Mouse (Mus musculus): Measurements from ENCODE around the gene Rasgef1b. TPM values are rescaled to one million over a fixed set of nuclear protein-coding genes. Genes with fewer than 3 reads are reported as not detected.

Rasgef1b gene
- total and polyA plus RNA-seq, 3 experiments: 0.17 to 0.26 (median 0.21) TPM

- no peak overlapping the region for H3K9ac ChIP-seq (ENCODE audit: insufficient read depth, low read depth)
- H3K27me3 ChIP-seq (replicated peaks): no peaks in the 10 kb centered on the region
- TF ChIP-seq RAD21 (IDR thresholded peaks at IDR 0.05; ENCODE audit: low read depth, low read length): no peak
- no peak for TF ChIP-seq USF2 (conservative IDR thresholded peaks at IDR 0.05; ENCODE audit: low read depth, low read length)
- TF ChIP-seq SMC3 (IDR thresholded peaks at IDR 0.05; ENCODE audit: low read depth, low read length): no peak
- no peak for TF ChIP-seq CHD2 (IDR thresholded peaks at IDR 0.05; ENCODE audit: low read length)
- no peak for TF ChIP-seq ETS1 (conservative IDR thresholded peaks at IDR 0.05; ENCODE audit: low read depth, low read length)
- no peak for TF ChIP-seq ELF1 (IDR thresholded peaks at IDR 0.05; ENCODE audit: low read depth, low read length)
- H3K4me1 ChIP-seq (ENCODE audit: control insufficient read depth in 1 of 2, insufficient read depth in 2 of 2): peaks cover 0 to 5% of the 10 kb centered on the region in 2 experiments; a peak in 2 of 4 replicates
- H3K4me2 ChIP-seq (ENCODE audit: insufficient read depth, low read depth, poor library complexity, severe bottlenecking): no peak overlapping the region
- H3K27ac ChIP-seq (ENCODE audit: insufficient read depth, low read depth): no peak overlapping the region
- no peaks in the 10 kb centered on the region for H3K79me2 ChIP-seq (replicated peaks; ENCODE audit: control insufficient read depth, extremely low read depth, insufficient read depth, poor library complexity, severe bottlenecking)
- DNase-seq (ENCODE audit: extremely low read depth): no peak
- dilution Hi-C loops (cut with MboI; ENCODE audit: extremely low pct_ligation_motif_present, extremely low pct_unique_long_range_greater_than_20kb, low sequenced_read_pairs) (no loop called here), in situ Hi-C loops (cut with MboI; ENCODE audit: low pct_ligation_motif_present, low pct_unique_long_range_greater_than_20kb, low sequenced_read_pairs) (no loop called here)
- no peak overlapping the region for H3K4me3 ChIP-seq (replicated peaks in 1 of 3; ENCODE audit: low read depth in 2 of 3, low read length in 2 of 3, poor library complexity in 1 of 3)
- H3K9me3 ChIP-seq (replicated peaks; ENCODE audit: low read length): no peaks in the 10 kb centered on the region
- H3K36me3 ChIP-seq (replicated peaks in 1 of 2; ENCODE audit: control insufficient read depth in 1 of 2, insufficient read depth in 1 of 2, low read length in 1 of 2): no peaks in the 10 kb centered on the region
Measured at GRCm38 (mm10) chr5:99597701-99598100, 131.2 kb downstream of the Rasgef1b start.

DNA sequence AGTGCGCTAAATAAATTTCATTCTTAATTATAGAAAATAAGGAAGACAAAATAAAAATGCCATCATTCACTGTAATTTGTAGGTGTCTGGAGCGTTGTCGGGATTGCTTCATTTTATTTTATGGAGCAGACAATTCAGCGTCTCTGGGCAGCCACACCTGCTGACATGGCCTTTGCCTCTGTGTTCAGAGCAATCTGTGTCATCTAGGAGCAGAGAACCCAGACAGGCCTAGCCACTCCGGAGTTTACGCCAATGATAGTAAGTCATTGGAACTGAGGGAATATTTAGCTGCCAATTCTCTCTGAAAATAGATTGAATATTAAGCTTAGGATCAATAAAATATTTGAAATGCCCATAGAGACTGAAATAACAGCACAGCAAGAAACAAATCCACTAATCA is 137.5 kb downstream of the Rasgef1b start:
- dilution Hi-C loops (cut with MboI; ENCODE audit: extremely low pct_ligation_motif_present, extremely low pct_unique_long_range_greater_than_20kb, low sequenced_read_pairs): no loop called here
- Histone ChIP-seq H3K79me2 (replicated peaks; ENCODE audit: control insufficient read depth, extremely low read depth, insufficient read depth, poor library complexity, severe bottlenecking) (no peaks in the 10 kb centered on the region), H3K9me3 (replicated peaks; ENCODE audit: low read length) (no peaks in the 10 kb centered on the region), H3K36me3 (replicated peaks in 1 of 2; ENCODE audit: control insufficient read depth in 1 of 2, insufficient read depth in 1 of 2, low read length in 1 of 2) (no peaks in the 10 kb centered on the region), H3K4me1 (ENCODE audit: control insufficient read depth in 1 of 2, insufficient read depth in 2 of 2) (no peaks in the 10 kb centered on the region), H3K4me2 (ENCODE audit: insufficient read depth, low read depth, poor library complexity, severe bottlenecking) (no peak overlapping the region), H3K9ac (ENCODE audit: insufficient read depth, low read depth) (no peak overlapping the region), H3K27me3 (replicated peaks) (no peaks in the 10 kb centered on the region), H3K4me3 (replicated peaks in 1 of 3; ENCODE audit: low read depth in 2 of 3, low read length in 2 of 3, poor library complexity in 1 of 3) (no peak overlapping the region), H3K27ac (ENCODE audit: insufficient read depth, low read depth) (no peak overlapping the region)
- DNase-seq (ENCODE audit: extremely low read depth): no peak
- TF ChIP-seq CHD1 (IDR thresholded peaks at IDR 0.05; ENCODE audit: low read depth, low read length): no peak
- no peak for TF ChIP-seq PAX5 (IDR thresholded peaks at IDR 0.05; ENCODE audit: low read length)
- no peak for TF ChIP-seq ETS1 (conservative IDR thresholded peaks at IDR 0.05; ENCODE audit: low read depth, low read length)
- in situ Hi-C loops (cut with MboI; ENCODE audit: low pct_ligation_motif_present, low pct_unique_long_range_greater_than_20kb, low sequenced_read_pairs): no loop called here

GRCm38 (mm10) chr5:99590539-99590938 is 138.3 kb downstream of the Rasgef1b start:
- no peak overlapping the region for H3K9ac ChIP-seq (ENCODE audit: insufficient read depth, low read depth)
- H3K36me3 ChIP-seq (replicated peaks in 1 of 2; ENCODE audit: control insufficient read depth in 1 of 2, insufficient read depth in 1 of 2, low read length in 1 of 2): no peaks in the 10 kb centered on the region
- in situ Hi-C loops (cut with MboI; ENCODE audit: low pct_ligation_motif_present, low pct_unique_long_range_greater_than_20kb, low sequenced_read_pairs): no loop called here
- H3K27me3 ChIP-seq (replicated peaks): no peaks in the 10 kb centered on the region
- no peak overlapping the region for H3K4me2 ChIP-seq (ENCODE audit: insufficient read depth, low read depth, poor library complexity, severe bottlenecking)
- no peaks in the 10 kb centered on the region for H3K9me3 ChIP-seq (replicated peaks; ENCODE audit: low read length)
- no peak overlapping the region for H3K27ac ChIP-seq (ENCODE audit: insufficient read depth, low read depth)
- dilution Hi-C loops (cut with MboI; ENCODE audit: extremely low pct_ligation_motif_present, extremely low pct_unique_long_range_greater_than_20kb, low sequenced_read_pairs): no loop called here
- H3K4me3 ChIP-seq (replicated peaks in 1 of 3; ENCODE audit: low read depth in 2 of 3, low read length in 2 of 3, poor library complexity in 1 of 3): no peak overlapping the region
- H3K79me2 ChIP-seq (replicated peaks; ENCODE audit: control insufficient read depth, extremely low read depth, insufficient read depth, poor library complexity, severe bottlenecking): no peaks in the 10 kb centered on the region
- no peak for DNase-seq (ENCODE audit: extremely low read depth)
- H3K4me1 ChIP-seq (ENCODE audit: control insufficient read depth in 1 of 2, insufficient read depth in 2 of 2): no peaks in the 10 kb centered on the region
- TF ChIP-seq USF2 (conservative IDR thresholded peaks at IDR 0.05; ENCODE audit: low read depth, low read length) (no peak), KAT2A (IDR thresholded peaks at IDR 0.05; ENCODE audit: insufficient replicate concordance, low read length) (no peak), GABPA (IDR thresholded peaks at IDR 0.05; ENCODE audit: insufficient replicate concordance, low read depth, low read length) (no peak)
